Mouse (Mus musculus) urinary bladder, adult 18-20 months (tissue): ENCODE measurements around the gene Nfe2l1.

ENCODE experiments used
- DNase-seq, 2 experiments: peaks; one replicate each; pipeline ENCODE4 v3.0.0; 2022; ENCODE audit warnings: low spot score in 2 of 2, mixed read lengths in 2 of 2

The Nfe2l1 gene

GRCm38 (mm10) chr11:96847240-96847639, 17.5 kb upstream of the Nfe2l1 start:
- DNase-seq: no peak

GRCm38 (mm10) chr11:96843627-96844026, 13.9 kb upstream of the Nfe2l1 start:
- DNase-seq: no peak

GRCm38 (mm10) chr11:96840290-96840689, 10.5 kb upstream of the Nfe2l1 start:
- DNase-seq: no peak

GRCm38 (mm10) chr11:96839877-96840276, 10.1 kb upstream of the Nfe2l1 start:
- no peak for DNase-seq

GRCm38 (mm10) chr11:96839428-96839827, 9.7 kb upstream of the Nfe2l1 start:
- no peak for DNase-seq

GRCm38 (mm10) chr11:96838341-96838740, 8.6 kb upstream of the Nfe2l1 start:
- DNase-seq: no peak

- peak in 1 of 2 experiments; percentile 31 for DNase-seq
Observed at GRCm38 (mm10) chr11:96837298-96837697, 7.5 kb upstream of the Nfe2l1 start.

GRCm38 (mm10) chr11:96834127-96834526, 4.4 kb upstream of the Nfe2l1 start:
- DNase-seq: no peak

- no peak for DNase-seq
Observed at GRCm38 (mm10) chr11:96832973-96833372, 3.2 kb upstream of the Nfe2l1 start.

GRCm38 (mm10) chr11:96832541-96832940, 2.8 kb upstream of the Nfe2l1 start:
- DNase-seq: no peak

GRCm38 (mm10) chr11:96831516-96831915, 1.7 kb upstream of the Nfe2l1 start:
- peak in 1 of 2 experiments; percentile 33 for DNase-seq

GRCm38 (mm10) chr11:96830539-96831216, 910 bp upstream of the Nfe2l1 start:
- no peak for DNase-seq

- peak; percentile 83 to 88 for DNase-seq
Observed at GRCm38 (mm10) chr11:96829403-96829812, 360 bp downstream of the Nfe2l1 start.

GRCm38 (mm10) chr11:96828881-96829280, 887 bp downstream of the Nfe2l1 start:
- no peak for DNase-seq

- no peak for DNase-seq
Observed at GRCm38 (mm10) chr11:96827917-96828316, 1.9 kb downstream of the Nfe2l1 start.

GRCm38 (mm10) chr11:96827062-96827581, 2.6 kb downstream of the Nfe2l1 start:
- no peak for DNase-seq

- DNase-seq: no peak
Observed at GRCm38 (mm10) chr11:96826481-96826880, 3.3 kb downstream of the Nfe2l1 start.

- DNase-seq: peak in 1 of 2 experiments; percentile 36
Observed at GRCm38 (mm10) chr11:96824783-96825495, 4.8 kb downstream of the Nfe2l1 start.

- peak; percentile 69 to 85 for DNase-seq
Observed at GRCm38 (mm10) chr11:96823880-96824782, 5.6 kb downstream of the Nfe2l1 start.

- DNase-seq: no peak
Observed at GRCm38 (mm10) chr11:96823471-96823837, 6.3 kb downstream of the Nfe2l1 start.

GRCm38 (mm10) chr11:96822675-96823470, 6.9 kb downstream of the Nfe2l1 start:
- DNase-seq: no peak
